Mouse (Mus musculus) myocyte (in vitro differentiated cells): ENCODE results near the gene Syt1.

Source experiments
- MAX ChIP-seq: IDR thresholded peaks from one replicate; pipeline ENCODE4 v1.6.1; 2011; ENCODE audit warnings: low read depth, mild to moderate bottlenecking, control low read depth
- POLR2A ChIP-seq: IDR thresholded peaks from one replicate; pipeline ENCODE4 v1.6.1; 2011; ENCODE audit warnings: low read depth, mild to moderate bottlenecking, control low read depth, moderate library complexity; ENCODE audit not compliant: insufficient read length
- USF1 ChIP-seq: IDR thresholded peaks from one replicate; pipeline ENCODE4 v1.6.1; 2011; ENCODE audit warnings: low read depth, mild to moderate bottlenecking, control low read depth, moderate library complexity

- TF ChIP-seq USF1 (no peak), POLR2A (no peak), MAX (no peak)
Observed at GRCm38 (mm10) chr10:108537641-108538040, 473.1 kb downstream of the Syt1 start.
